Mouse (Mus musculus): ENCODE measurements around the gene Nqo1.

DNA sequence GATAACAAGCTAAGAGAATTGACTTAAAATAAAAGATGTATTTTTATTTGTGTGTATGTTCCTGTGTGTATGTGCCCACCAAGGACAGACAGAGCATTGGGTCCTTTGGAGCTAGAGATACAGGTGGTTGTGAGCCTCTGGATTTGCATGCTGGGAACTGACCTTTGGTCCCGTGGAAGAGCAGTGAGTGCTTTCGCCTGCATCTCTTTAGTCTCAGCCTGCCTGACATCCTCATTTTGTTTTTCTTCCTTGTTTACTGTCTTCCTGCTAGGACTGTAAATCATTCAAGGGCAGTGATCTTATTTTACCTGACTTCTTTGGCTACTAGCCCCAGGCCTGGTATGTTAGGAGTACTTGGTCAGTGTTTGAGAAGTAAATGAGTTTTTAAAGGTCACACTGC is 34.7 kb upstream of the Nqo1 start:
- TF ChIP-seq ZNF384 (IDR thresholded peaks at IDR 0.05; ENCODE audit: low read depth, low read length): no peak
- no peak for TF ChIP-seq POLR2A (IDR thresholded peaks at IDR 0.05; ENCODE audit: low read depth, low read length)
- TF ChIP-seq CTCF (conservative IDR thresholded peaks at IDR 0.05 in 1 of 2, IDR thresholded peaks at IDR 0.05 in 1 of 2; ENCODE audit: low read depth in 2 of 2, low read length in 2 of 2): no peak
- no peak for TF ChIP-seq CHD1 (IDR thresholded peaks at IDR 0.05; ENCODE audit: low read depth, low read length)
- TF ChIP-seq NRF1 (IDR thresholded peaks at IDR 0.05; ENCODE audit: low read depth, low read length): no peak
- no peak for TF ChIP-seq ETS1 (conservative IDR thresholded peaks at IDR 0.05; ENCODE audit: low read depth, low read length)
- no peak for TF ChIP-seq EP300 (IDR thresholded peaks at IDR 0.05; ENCODE audit: low read length)
- TF ChIP-seq KAT2A (IDR thresholded peaks at IDR 0.05; ENCODE audit: insufficient replicate concordance, low read length): no peak
- TF ChIP-seq MXI1 (IDR thresholded peaks at IDR 0.05; ENCODE audit: low read depth, low read length): no peak
- no peak for TF ChIP-seq USF1 (IDR thresholded peaks at IDR 0.05; ENCODE audit: low read depth, low read length)

Data from CH12.LX (cell line).